Mouse (Mus musculus): ENCODE results near the gene Slc12a7. TPM values are rescaled to one million over a fixed set of nuclear protein-coding genes. Genes with fewer than 3 reads are reported as not detected.

The Slc12a7 gene
- polyA plus RNA-seq, 1 experiment from 2014 or later = 52.1 TPM

DNA sequence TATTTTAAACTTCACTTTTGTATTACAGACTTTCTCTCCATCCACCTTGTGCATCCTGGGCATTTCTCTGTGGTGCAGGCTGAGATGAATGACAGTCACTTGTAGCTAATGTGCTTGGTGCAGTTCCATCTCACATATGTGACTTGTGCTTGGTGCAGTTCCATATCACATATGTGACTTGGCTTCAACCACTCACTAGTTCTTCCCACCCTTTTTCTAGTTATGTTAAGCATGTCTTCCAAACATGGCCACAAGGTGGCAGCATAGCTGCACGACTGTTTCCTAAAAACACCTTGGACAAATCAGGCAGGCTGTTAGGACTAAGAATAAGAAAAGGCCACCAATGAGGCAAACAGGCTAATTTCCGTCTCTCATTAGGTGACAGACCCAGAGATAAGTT lies 14.7 kb upstream of the Slc12a7 start:
- H3K9me3 ChIP-seq (replicated peaks) = no peaks in the 10 kb centered on the region
- peaks cover 7% of the 10 kb centered on the region; the same call in 1 of the 2 replicates for H3K27me3 ChIP-seq (replicated peaks)
- H3K4me1 ChIP-seq (replicated peaks) = no peaks in the 10 kb centered on the region; the same call in 1 of the 2 replicates
- 4% methylated on average over 2 of the region's 2 CpGs for WGBS
- ATAC-seq (ENCODE audit: insufficient number of reproducible peaks, low FRiP score) = no peak
- no peak overlapping the region for H3K4me3 ChIP-seq
- H3K36me3 ChIP-seq = no peaks in the 10 kb centered on the region
- no peak overlapping the region for H3K27ac ChIP-seq (ENCODE audit: poor library complexity, severe bottlenecking)
- no peak overlapping the region for H3K9ac ChIP-seq
- no peak overlapping the region for H3K4me2 ChIP-seq

DNA sequence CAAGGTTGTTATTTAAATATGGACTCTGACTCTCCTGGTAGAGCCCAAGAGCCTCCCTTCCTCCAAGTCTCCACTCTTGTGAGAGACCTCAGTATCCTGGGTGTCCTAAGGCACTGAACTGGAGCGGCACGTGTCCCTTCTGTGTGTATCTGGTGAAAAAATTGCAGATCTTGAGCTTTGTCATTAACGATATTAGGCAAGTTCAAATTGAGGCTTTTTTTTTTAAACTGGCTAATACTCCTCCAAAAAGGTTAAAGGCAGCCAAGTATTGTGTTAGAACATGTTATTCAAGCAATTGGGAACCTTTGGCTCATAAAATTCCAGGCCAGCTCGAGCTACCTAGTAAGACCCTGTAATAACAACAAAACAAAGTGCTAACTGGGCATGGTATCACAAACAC lies 12.7 kb upstream of the Slc12a7 start:
- WGBS = 86% methylated on average over 4 of the region's 4 CpGs
- H3K9ac ChIP-seq = no peak overlapping the region
- H3K4me1 ChIP-seq (replicated peaks) = no peaks in the 10 kb centered on the region; the same call in 1 of the 2 replicates
- no peaks in the 10 kb centered on the region for H3K36me3 ChIP-seq
- no peak overlapping the region for H3K4me2 ChIP-seq
- peaks cover 3% of the 10 kb centered on the region; the same call in 1 of the 2 replicates for H3K27me3 ChIP-seq (replicated peaks)
- no peak overlapping the region for H3K4me3 ChIP-seq
- ATAC-seq (ENCODE audit: insufficient number of reproducible peaks, low FRiP score) = no peak
- no peak overlapping the region for H3K27ac ChIP-seq (ENCODE audit: poor library complexity, severe bottlenecking)
- no peaks in the 10 kb centered on the region for H3K9me3 ChIP-seq (replicated peaks)

GRCm38 (mm10) chr13:73723081-73723668 lies 9.7 kb upstream of the Slc12a7 start:
- Histone ChIP-seq H3K27ac (ENCODE audit: poor library complexity, severe bottlenecking) (no peak overlapping the region), H3K4me1 (replicated peaks) (peaks cover 1% of the 10 kb centered on the region; the same call in 1 of the 2 replicates), H3K4me3 (no peak overlapping the region), H3K4me2 (no peak overlapping the region), H3K36me3 (no peaks in the 10 kb centered on the region), H3K27me3 (replicated peaks) (peaks cover 3% of the 10 kb centered on the region; the same call in 1 of the 2 replicates), H3K9ac (no peak overlapping the region), H3K9me3 (replicated peaks) (no peaks in the 10 kb centered on the region)
- 37% methylated on average over 8 of the region's 8 CpGs for WGBS
- no peak for ATAC-seq (ENCODE audit: insufficient number of reproducible peaks, low FRiP score)

DNA sequence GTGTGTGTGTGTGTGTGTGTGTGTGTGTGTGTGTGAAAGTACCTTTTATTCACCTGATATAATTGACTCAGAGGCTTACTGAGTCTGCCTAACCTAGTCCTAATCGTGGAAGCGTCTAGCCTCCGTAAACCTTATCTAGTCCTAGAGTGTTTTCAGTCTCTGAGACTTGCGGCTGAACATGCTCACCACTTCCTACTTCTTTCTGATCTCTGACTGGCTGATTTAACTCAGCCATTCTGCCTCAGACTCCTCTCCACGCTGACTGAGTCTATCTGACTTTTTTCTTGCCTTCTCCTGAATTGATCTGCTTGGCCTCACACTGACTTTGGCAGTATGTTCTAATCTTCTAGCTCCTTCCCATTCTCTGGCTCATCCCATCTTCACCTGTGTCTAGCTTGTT lies 7.6 kb upstream of the Slc12a7 start:
- H3K27ac ChIP-seq (ENCODE audit: poor library complexity, severe bottlenecking) = no peak overlapping the region
- no peak overlapping the region for H3K4me2 ChIP-seq
- peaks cover 14% of the 10 kb centered on the region for H3K4me1 ChIP-seq (replicated peaks)
- no peaks in the 10 kb centered on the region for H3K36me3 ChIP-seq
- no peak overlapping the region for H3K4me3 ChIP-seq
- H3K9me3 ChIP-seq (replicated peaks) = no peaks in the 10 kb centered on the region
- no peak for ATAC-seq (ENCODE audit: insufficient number of reproducible peaks, low FRiP score)
- H3K27me3 ChIP-seq (replicated peaks) = peaks cover 3% of the 10 kb centered on the region; the same call in 1 of the 2 replicates
- WGBS = 28% methylated on average over 5 of the region's 5 CpGs
- H3K9ac ChIP-seq = no peak overlapping the region

DNA sequence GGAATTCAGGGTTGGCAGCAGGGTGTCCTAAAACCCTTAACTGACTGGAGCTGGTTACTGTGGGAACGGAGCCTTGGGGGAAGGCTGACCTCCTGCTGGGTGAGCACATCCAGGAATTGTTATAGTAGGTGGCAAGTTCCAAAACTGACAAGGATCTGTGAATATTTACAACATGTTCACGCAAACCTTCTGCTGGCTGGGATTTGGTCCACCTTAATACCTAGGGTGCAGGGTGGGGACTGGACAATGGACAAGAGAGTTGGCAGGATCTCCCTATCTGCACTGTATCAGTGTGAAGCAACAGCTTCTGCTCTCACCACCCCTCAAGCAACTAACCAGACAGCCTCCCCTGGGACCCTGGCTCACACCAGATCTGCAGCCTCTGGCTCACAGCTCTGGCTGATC lies 5.3 kb upstream of the Slc12a7 start:
- Histone ChIP-seq H3K4me1 (replicated peaks) (peaks cover 20% of the 10 kb centered on the region), H3K36me3 (no peaks in the 10 kb centered on the region), H3K4me2 (no peak overlapping the region), H3K4me3 (no peak overlapping the region), H3K27me3 (replicated peaks) (peaks cover 7% of the 10 kb centered on the region; the same call in 1 of the 2 replicates), H3K9ac (peak overlapping the region; percentile 9; the same call in 1 of the 2 replicates), H3K27ac (ENCODE audit: poor library complexity, severe bottlenecking) (no peak overlapping the region), H3K9me3 (replicated peaks) (no peaks in the 10 kb centered on the region)
- 26% methylated on average over 2 of the region's 2 CpGs for WGBS
- ATAC-seq (ENCODE audit: insufficient number of reproducible peaks, low FRiP score) = no peak

DNA sequence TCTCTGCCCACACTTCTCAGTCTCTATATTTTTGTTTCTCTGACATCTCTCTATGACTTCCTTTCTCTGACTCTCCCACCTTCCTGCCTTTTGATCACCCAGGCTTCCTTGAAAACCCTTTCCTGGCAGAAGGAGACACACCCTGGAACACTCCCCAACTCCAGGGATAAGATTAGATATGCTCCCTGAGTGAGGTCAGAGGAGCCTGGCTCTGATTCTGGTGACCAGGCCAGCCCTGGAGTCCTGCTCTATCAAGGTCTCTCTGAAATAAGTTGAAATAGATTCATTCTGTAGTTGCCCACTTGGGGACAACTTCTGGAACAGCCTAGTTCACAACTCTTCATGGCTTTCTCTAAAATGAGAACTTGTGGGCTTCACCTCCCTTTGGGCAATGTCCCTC lies 4.3 kb upstream of the Slc12a7 start:
- Histone ChIP-seq H3K9me3 (replicated peaks) (no peaks in the 10 kb centered on the region), H3K27me3 (replicated peaks) (peaks cover 13% of the 10 kb centered on the region), H3K36me3 (no peaks in the 10 kb centered on the region), H3K27ac (ENCODE audit: poor library complexity, severe bottlenecking) (no peak overlapping the region), H3K4me1 (replicated peaks) (peaks cover 22% of the 10 kb centered on the region), H3K9ac (no peak overlapping the region), H3K4me2 (no peak overlapping the region), H3K4me3 (no peak overlapping the region)
- ATAC-seq (ENCODE audit: insufficient number of reproducible peaks, low FRiP score) = no peak

GRCm38 (mm10) chr13:73730913-73731312 lies 2.0 kb upstream of the Slc12a7 start:
- H3K27ac ChIP-seq (ENCODE audit: poor library complexity, severe bottlenecking) = no peak overlapping the region
- no peak overlapping the region for H3K4me2 ChIP-seq
- H3K9me3 ChIP-seq (replicated peaks) = no peaks in the 10 kb centered on the region
- ATAC-seq (ENCODE audit: insufficient number of reproducible peaks, low FRiP score) = no peak
- H3K9ac ChIP-seq = no peak overlapping the region
- no peaks in the 10 kb centered on the region for H3K36me3 ChIP-seq
- 60% methylated on average over 1 of the region's 1 CpGs for WGBS
- no peak overlapping the region for H3K4me3 ChIP-seq
- H3K27me3 ChIP-seq (replicated peaks) = peaks cover 29% of the 10 kb centered on the region
- H3K4me1 ChIP-seq (replicated peaks) = peaks cover 22% of the 10 kb centered on the region

DNA sequence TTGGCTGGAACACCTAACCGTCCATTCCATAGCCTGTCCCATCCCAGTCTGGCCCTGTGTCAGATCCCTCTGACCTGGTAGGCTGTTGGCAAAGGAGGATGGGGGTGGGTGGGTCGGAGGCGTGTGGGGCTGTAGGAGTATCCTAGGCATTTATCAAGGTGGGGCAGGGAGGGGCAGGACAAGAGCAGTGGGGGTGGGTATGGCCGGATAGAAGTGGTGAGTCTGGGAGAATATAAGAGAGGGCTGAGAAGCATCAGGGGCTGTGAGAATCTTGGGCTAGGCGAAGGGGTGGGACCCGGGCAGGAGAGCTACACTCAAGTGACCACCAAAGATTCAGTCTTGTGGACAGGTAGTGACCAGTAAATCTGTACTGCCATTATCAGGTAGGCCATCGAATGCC lies 659 bp upstream of the Slc12a7 start:
- Histone ChIP-seq H3K9me3 (replicated peaks) (no peaks in the 10 kb centered on the region), H3K9ac (peak overlapping the region; percentile 70; the same call in 1 of the 2 replicates), H3K4me1 (replicated peaks) (peaks cover 22% of the 10 kb centered on the region), H3K4me3 (peak overlapping the region; percentile 47), H3K36me3 (no peaks in the 10 kb centered on the region), H3K4me2 (peak overlapping the region; percentile 81), H3K27ac (ENCODE audit: poor library complexity, severe bottlenecking) (no peak overlapping the region), H3K27me3 (replicated peaks) (peaks cover 31% of the 10 kb centered on the region)
- ATAC-seq (ENCODE audit: insufficient number of reproducible peaks, low FRiP score) = no peak; the same call in 1 of the 2 replicates
- WGBS = 59% methylated on average over 7 of the region's 7 CpGs

DNA sequence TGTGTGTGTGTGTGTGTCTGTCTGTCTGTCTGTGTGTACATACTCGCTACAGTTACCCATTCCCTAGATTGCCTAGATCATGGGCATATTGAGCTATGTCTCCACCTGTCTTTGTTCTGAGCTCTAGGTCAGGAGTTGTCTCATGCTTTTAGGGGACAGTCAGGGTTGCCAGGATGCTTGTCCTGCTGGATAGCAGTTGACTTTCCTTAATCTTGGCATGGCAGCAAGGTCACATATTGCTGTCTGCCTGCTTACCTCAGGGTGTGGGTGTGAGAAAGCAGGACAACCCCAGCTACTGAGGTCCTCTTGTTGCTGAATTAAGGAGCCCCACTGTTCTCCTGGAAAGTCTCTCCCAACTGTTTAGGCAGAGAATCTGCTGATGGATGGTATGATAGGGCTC lies 1.5 kb downstream of the Slc12a7 start:
- Histone ChIP-seq H3K9me3 (replicated peaks) (no peaks in the 10 kb centered on the region), H3K4me2 (no peak overlapping the region), H3K4me3 (no peak overlapping the region), H3K4me1 (replicated peaks) (peaks cover 9% of the 10 kb centered on the region), H3K27me3 (replicated peaks) (peaks cover 31% of the 10 kb centered on the region), H3K9ac (no peak overlapping the region), H3K36me3 (no peaks in the 10 kb centered on the region), H3K27ac (ENCODE audit: poor library complexity, severe bottlenecking) (no peak overlapping the region)
- no peak for ATAC-seq (ENCODE audit: insufficient number of reproducible peaks, low FRiP score)
- 64% methylated on average over 1 of the region's 1 CpGs for WGBS

DNA sequence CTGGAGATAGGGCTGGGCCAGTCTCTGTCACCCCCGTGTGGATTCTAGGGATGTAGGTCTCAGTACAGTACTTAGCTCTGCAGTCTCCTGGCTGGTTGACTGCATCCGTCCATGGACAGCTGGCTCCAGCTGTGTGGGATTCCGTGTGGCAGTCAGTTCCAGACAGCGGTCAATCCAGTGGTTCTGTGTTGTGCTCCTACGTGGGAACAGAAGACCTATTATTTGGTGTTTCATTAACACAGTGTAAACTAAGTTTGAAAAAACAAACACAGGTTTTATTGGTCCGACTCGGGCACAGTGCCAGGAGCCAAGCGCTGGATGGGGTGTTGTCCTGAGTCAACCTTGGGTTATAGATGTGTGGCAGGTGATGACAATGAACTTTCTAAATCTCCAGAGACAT lies 2.4 kb downstream of the Slc12a7 start:
- no peak overlapping the region for H3K4me3 ChIP-seq
- H3K27me3 ChIP-seq (replicated peaks) = peaks cover 31% of the 10 kb centered on the region
- no peak for ATAC-seq (ENCODE audit: insufficient number of reproducible peaks, low FRiP score)
- H3K9ac ChIP-seq = no peak overlapping the region
- no peak overlapping the region for H3K4me2 ChIP-seq
- peaks cover 8% of the 10 kb centered on the region for H3K4me1 ChIP-seq (replicated peaks)
- no peaks in the 10 kb centered on the region for H3K36me3 ChIP-seq
- H3K27ac ChIP-seq (ENCODE audit: poor library complexity, severe bottlenecking) = no peak overlapping the region
- WGBS = 80% methylated on average over 8 of the region's 8 CpGs
- no peaks in the 10 kb centered on the region for H3K9me3 ChIP-seq (replicated peaks)

- Histone ChIP-seq H3K27me3 (replicated peaks) (peaks cover 31% of the 10 kb centered on the region), H3K27ac (ENCODE audit: poor library complexity, severe bottlenecking) (no peak overlapping the region), H3K36me3 (no peaks in the 10 kb centered on the region), H3K9ac (no peak overlapping the region), H3K9me3 (replicated peaks) (no peaks in the 10 kb centered on the region), H3K4me3 (no peak overlapping the region), H3K4me2 (no peak overlapping the region), H3K4me1 (replicated peaks) (peaks cover 8% of the 10 kb centered on the region)
- 81% methylated on average over 2 of the region's 2 CpGs for WGBS
- no peak for ATAC-seq (ENCODE audit: insufficient number of reproducible peaks, low FRiP score)
These were observed 3.0 kb downstream of the Slc12a7 start for GRCm38 (mm10) chr13:73735928-73736327.

DNA sequence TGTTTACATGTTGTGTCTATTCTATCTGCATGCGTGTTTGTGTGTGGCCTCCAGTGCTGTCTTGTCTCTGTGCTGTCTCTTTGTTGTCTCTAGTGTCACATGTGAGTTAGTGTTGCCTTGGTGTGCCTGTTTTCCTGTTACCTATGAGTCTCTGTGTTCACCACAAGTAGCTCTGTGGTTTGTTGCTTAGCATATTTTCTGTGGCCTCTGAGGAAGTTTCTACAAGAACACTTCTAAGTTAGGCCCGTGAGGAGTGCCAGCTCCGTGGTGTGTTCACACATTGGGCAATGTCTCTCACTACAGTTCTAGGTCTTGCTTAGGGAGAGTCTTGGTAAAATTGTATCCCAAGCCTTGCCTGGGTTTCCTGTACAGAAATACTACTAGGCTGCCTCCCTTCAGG lies 4.0 kb downstream of the Slc12a7 start:
- Histone ChIP-seq H3K27ac (ENCODE audit: poor library complexity, severe bottlenecking) (no peak overlapping the region), H3K4me3 (no peak overlapping the region), H3K9ac (no peak overlapping the region), H3K9me3 (replicated peaks) (no peaks in the 10 kb centered on the region), H3K4me2 (no peak overlapping the region), H3K27me3 (replicated peaks) (peaks cover 30% of the 10 kb centered on the region), H3K36me3 (no peaks in the 10 kb centered on the region), H3K4me1 (replicated peaks) (peaks cover 8% of the 10 kb centered on the region)
- no peak for ATAC-seq (ENCODE audit: insufficient number of reproducible peaks, low FRiP score)
- WGBS = 78% methylated on average over 3 of the region's 3 CpGs

Data from heart, embryonic 12.5 days (tissue).